Mouse (Mus musculus): Measurements from ENCODE around the gene Zfp296. TPM values are rescaled to one million over a fixed set of nuclear protein-coding genes. Genes with fewer than 3 reads are reported as not detected.

Gene Zfp296
- polyA plus RNA-seq, 1 experiment from 2014 or later, result 0.14 TPM

DNA sequence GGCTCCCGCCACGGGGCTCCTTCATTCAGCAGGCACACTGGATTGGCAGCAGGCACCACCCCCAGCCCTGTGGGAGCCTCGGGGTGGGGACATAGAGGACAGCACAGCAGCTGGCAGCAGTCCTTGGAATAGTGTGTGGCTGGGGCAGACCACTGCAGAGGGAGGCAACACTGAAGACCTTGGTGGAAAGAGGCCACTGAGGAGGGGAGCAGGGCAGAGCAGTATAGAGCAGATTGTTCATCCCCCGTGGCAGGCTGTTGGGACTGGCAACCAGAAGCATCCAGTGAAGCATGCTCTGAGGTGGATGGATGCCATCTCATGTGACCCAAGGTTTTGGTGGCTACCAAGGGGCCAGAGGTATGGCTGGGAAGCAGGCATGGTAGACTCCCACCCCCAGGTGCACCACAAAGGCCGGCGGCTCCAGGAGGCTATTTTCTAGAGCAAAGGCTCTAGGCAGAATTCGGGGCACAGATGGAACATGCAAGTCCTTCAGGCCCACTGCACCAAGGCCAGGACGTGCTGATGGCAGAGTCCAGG is 34.9 kb upstream of the Zfp296 start:
- Histone ChIP-seq H3K36me3 (ENCODE audit: control insufficient read depth, insufficient read depth) (no peaks in the 10 kb centered on the region), H3K27ac (ENCODE audit: low read depth, low read length) (no peak overlapping the region), H3K9ac (ENCODE audit: low read depth, low read length) (no peak overlapping the region), H3K27me3 (replicated peaks; ENCODE audit: control insufficient read depth, insufficient read depth, low read length) (no peaks in the 10 kb centered on the region), H3K9me3 (ENCODE audit: control insufficient read depth) (no peaks in the 10 kb centered on the region), H3K4me3 (ENCODE audit: low read depth, low read length) (no peak overlapping the region), H3K4me2 (replicated peaks; ENCODE audit: low read depth) (no peak overlapping the region), H3K4me1 (replicated peaks; ENCODE audit: control insufficient read depth, insufficient read depth, low read length) (no peaks in the 10 kb centered on the region)
- ATAC-seq, result 0 out of 2 replicates have a peak, but pooled peaks have one; percentile 14
- no peak for TF ChIP-seq CTCF (IDR thresholded peaks at IDR 0.05; ENCODE audit: low read depth)
- 60% methylated on average over 8 of the region's 8 CpGs for WGBS

DNA sequence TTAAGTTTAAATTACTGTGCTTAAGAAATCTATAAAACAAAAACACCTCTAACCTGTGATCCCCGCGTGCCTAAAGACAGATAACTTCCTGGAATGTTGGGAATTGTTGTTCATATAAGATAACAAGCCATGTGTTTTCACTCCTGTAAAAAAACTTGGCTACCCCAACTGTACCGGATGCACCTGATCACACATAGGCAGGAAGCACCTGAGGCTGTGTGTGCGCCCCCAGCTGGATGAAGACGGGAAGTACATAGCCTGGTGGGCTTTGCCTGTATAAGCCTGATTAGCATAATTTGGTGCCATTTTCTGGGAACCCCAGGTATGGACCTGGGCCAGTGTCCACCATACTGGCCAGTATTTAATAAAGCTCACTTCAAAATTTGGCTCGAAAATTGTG is 33.5 kb upstream of the Zfp296 start:
- TF ChIP-seq CTCF (IDR thresholded peaks at IDR 0.05; ENCODE audit: low read depth), result peak; percentile 68
- Histone ChIP-seq H3K9me3 (ENCODE audit: control insufficient read depth) (no peaks in the 10 kb centered on the region), H3K4me3 (ENCODE audit: low read depth, low read length) (no peak overlapping the region), H3K36me3 (ENCODE audit: control insufficient read depth, insufficient read depth) (no peaks in the 10 kb centered on the region), H3K9ac (ENCODE audit: low read depth, low read length) (no peak overlapping the region), H3K27ac (ENCODE audit: low read depth, low read length) (no peak overlapping the region), H3K4me2 (replicated peaks; ENCODE audit: low read depth) (no peak overlapping the region), H3K4me1 (replicated peaks; ENCODE audit: control insufficient read depth, insufficient read depth, low read length) (0 out of 2 replicates have a peak, but pooled peaks cover 6% of the 10 kb centered on the region), H3K27me3 (replicated peaks; ENCODE audit: control insufficient read depth, insufficient read depth, low read length) (no peaks in the 10 kb centered on the region)
- ATAC-seq, result no peak
- WGBS, result 37% methylated on average over 6 of the region's 6 CpGs

DNA sequence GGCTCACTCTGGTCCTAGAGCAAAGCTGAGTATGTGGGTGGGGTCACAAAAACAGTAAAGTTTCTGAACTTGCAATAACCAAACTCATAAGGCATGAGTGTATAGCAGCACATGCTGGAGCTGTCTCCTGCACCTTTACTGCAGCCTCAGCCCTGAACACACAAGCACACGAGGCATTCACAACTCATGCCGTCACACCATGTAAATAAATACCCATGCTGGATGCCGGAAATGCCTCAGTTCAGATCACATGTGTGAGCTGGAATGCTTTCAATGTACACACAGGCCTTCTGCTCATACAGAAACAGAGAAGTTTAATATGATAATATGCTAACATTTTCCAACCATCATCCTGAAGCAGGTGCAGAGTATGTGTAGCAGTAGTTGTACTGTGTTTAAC is 31.1 kb upstream of the Zfp296 start:
- WGBS, result 15% methylated on average over 3 of the region's 3 CpGs

DNA sequence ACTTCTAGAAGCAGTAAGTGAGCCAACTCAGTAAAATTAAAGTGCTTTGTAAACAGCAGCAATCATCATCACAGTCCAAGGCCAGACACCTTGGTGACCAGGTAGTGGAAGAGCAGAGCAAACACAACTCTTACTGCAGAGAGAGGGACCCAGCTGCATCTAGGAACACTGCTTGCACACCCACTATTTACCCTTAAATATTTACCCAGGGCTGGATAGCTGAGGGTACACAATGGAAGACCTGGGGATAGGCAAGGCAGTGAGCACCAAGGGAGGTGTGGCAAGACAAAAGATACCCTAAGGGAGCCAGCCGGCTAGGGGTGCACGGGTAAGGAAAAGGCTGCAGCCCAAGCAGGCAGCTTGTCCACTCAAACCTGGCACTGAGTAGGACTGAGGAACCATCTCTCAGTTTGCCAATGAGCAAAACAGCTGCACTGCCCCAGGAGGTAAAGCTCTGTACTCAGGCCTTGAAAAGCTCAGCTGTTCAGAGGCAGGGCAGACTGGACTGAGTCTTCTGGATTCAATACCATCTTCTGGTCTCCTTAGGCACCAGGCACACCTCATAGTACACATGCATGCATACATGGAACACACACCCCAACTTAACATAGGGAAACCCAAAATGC is 29.6 kb upstream of the Zfp296 start:
- H3K9me3 ChIP-seq (ENCODE audit: control insufficient read depth), result no peaks in the 10 kb centered on the region
- ATAC-seq, result peak; percentile 22
- H3K4me2 ChIP-seq (replicated peaks; ENCODE audit: low read depth), result no peak overlapping the region
- H3K4me3 ChIP-seq (ENCODE audit: low read depth, low read length), result no peak overlapping the region
- H3K27me3 ChIP-seq (replicated peaks; ENCODE audit: control insufficient read depth, insufficient read depth, low read length), result no peaks in the 10 kb centered on the region
- no peak overlapping the region for H3K9ac ChIP-seq (ENCODE audit: low read depth, low read length)
- no peak for TF ChIP-seq CTCF (IDR thresholded peaks at IDR 0.05; ENCODE audit: low read depth)
- H3K27ac ChIP-seq (ENCODE audit: low read depth, low read length), result no peak overlapping the region
- H3K4me1 ChIP-seq (replicated peaks; ENCODE audit: control insufficient read depth, insufficient read depth, low read length), result peaks cover 15% of the 10 kb centered on the region; the same call in 1 of the 2 replicates
- WGBS, result 53% methylated on average over 2 of the region's 2 CpGs
- no peaks in the 10 kb centered on the region; the same call in 1 of the 2 replicates for H3K36me3 ChIP-seq (ENCODE audit: control insufficient read depth, insufficient read depth)

More for the DNA sequence above, 31.1 kb upstream of the Zfp296 start:
- no peak overlapping the region for H3K27ac ChIP-seq (ENCODE audit: low read depth, low read length)
- H3K4me1 ChIP-seq (replicated peaks; ENCODE audit: control insufficient read depth, insufficient read depth, low read length), result 0 out of 2 replicates have a peak, but pooled peaks cover 6% of the 10 kb centered on the region
- no peak for TF ChIP-seq CTCF (IDR thresholded peaks at IDR 0.05; ENCODE audit: low read depth)
- H3K27me3 ChIP-seq (replicated peaks; ENCODE audit: control insufficient read depth, insufficient read depth, low read length), result no peaks in the 10 kb centered on the region
- H3K9ac ChIP-seq (ENCODE audit: low read depth, low read length), result no peak overlapping the region
- no peaks in the 10 kb centered on the region; the same call in 1 of the 2 replicates for H3K36me3 ChIP-seq (ENCODE audit: control insufficient read depth, insufficient read depth)
- peak; percentile 27; the same call in 1 of the 2 replicates for ATAC-seq
- no peak overlapping the region for H3K4me3 ChIP-seq (ENCODE audit: low read depth, low read length)
- H3K9me3 ChIP-seq (ENCODE audit: control insufficient read depth), result no peaks in the 10 kb centered on the region
- H3K4me2 ChIP-seq (replicated peaks; ENCODE audit: low read depth), result no peak overlapping the region

DNA sequence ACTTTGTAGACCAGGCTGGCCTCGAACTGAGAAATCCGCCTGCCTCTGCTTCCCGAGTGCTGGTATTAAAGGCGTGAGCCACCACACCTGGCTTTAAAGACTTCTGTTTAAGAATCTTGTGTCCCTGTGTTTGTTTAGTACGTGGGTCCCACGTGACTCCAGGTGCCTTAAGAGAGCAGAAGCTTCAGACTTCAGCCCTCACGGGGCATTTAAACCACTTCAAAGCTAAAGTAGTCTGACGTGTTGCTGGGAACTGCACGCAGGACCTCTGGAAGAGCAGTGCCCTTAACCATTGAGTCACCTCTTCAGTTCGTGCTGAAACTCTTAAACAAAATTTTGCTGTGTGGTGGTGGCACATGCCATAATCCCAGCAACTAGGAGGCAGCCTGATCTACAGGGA is 27.7 kb upstream of the Zfp296 start:
- no peaks in the 10 kb centered on the region for H3K9me3 ChIP-seq (ENCODE audit: control insufficient read depth)
- no peak overlapping the region for H3K4me3 ChIP-seq (ENCODE audit: low read depth, low read length)
- WGBS, result 61% methylated on average over 10 of the region's 10 CpGs
- H3K27me3 ChIP-seq (replicated peaks; ENCODE audit: control insufficient read depth, insufficient read depth, low read length), result no peaks in the 10 kb centered on the region
- no peak overlapping the region for H3K4me2 ChIP-seq (replicated peaks; ENCODE audit: low read depth)
- peaks cover 8% of the 10 kb centered on the region; the same call in 1 of the 2 replicates for H3K36me3 ChIP-seq (ENCODE audit: control insufficient read depth, insufficient read depth)
- H3K9ac ChIP-seq (ENCODE audit: low read depth, low read length), result no peak overlapping the region
- peaks cover 15% of the 10 kb centered on the region; the same call in 1 of the 2 replicates for H3K4me1 ChIP-seq (replicated peaks; ENCODE audit: control insufficient read depth, insufficient read depth, low read length)
- no peak for TF ChIP-seq CTCF (IDR thresholded peaks at IDR 0.05; ENCODE audit: low read depth)
- no peak for ATAC-seq
- H3K27ac ChIP-seq (ENCODE audit: low read depth, low read length), result no peak overlapping the region

DNA sequence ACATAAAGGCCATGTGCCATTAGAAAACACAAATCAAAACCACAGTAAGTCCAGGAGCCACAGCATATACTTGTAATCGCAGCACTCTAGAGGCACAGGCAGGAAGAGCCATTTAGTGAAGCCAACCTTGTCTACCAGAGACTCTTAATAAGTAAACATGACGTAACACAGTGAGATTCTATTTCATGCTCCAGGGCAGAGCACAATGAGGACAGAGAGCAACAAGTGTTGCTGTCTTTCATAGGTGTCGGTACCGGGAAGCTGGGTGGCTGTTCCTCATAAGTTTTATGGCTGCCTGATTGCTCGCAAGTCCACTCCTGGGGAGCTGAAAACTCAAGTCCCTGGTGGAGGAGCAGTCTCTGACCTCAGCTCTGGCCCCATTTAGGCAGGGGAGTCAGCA is 25.5 kb upstream of the Zfp296 start:
- TF ChIP-seq CTCF (IDR thresholded peaks at IDR 0.05; ENCODE audit: low read depth), result no peak
- peak overlapping the region; percentile 6; the same call in 1 of the 2 replicates for H3K4me2 ChIP-seq (replicated peaks; ENCODE audit: low read depth)
- peaks cover 12% of the 10 kb centered on the region; the same call in 1 of the 2 replicates for H3K36me3 ChIP-seq (ENCODE audit: control insufficient read depth, insufficient read depth)
- WGBS, result 42% methylated on average over 5 of the region's 5 CpGs
- H3K4me1 ChIP-seq (replicated peaks; ENCODE audit: control insufficient read depth, insufficient read depth, low read length), result peaks cover 15% of the 10 kb centered on the region; the same call in 1 of the 2 replicates
- no peak overlapping the region for H3K4me3 ChIP-seq (ENCODE audit: low read depth, low read length)
- H3K9ac ChIP-seq (ENCODE audit: low read depth, low read length), result 0 out of 2 replicates have a peak overlapping the region, but pooled peaks have one; percentile 11
- peak overlapping the region; percentile 57; the same call in 1 of the 2 replicates for H3K27ac ChIP-seq (ENCODE audit: low read depth, low read length)
- H3K9me3 ChIP-seq (ENCODE audit: control insufficient read depth), result no peaks in the 10 kb centered on the region
- no peaks in the 10 kb centered on the region for H3K27me3 ChIP-seq (replicated peaks; ENCODE audit: control insufficient read depth, insufficient read depth, low read length)
- peak; percentile 25; the same call in 1 of the 2 replicates for ATAC-seq

Data from intestine, postnatal 0 days (tissue).